ENCODE assay signal across 8 mouse cellular contexts in the genomic region with DNA sequence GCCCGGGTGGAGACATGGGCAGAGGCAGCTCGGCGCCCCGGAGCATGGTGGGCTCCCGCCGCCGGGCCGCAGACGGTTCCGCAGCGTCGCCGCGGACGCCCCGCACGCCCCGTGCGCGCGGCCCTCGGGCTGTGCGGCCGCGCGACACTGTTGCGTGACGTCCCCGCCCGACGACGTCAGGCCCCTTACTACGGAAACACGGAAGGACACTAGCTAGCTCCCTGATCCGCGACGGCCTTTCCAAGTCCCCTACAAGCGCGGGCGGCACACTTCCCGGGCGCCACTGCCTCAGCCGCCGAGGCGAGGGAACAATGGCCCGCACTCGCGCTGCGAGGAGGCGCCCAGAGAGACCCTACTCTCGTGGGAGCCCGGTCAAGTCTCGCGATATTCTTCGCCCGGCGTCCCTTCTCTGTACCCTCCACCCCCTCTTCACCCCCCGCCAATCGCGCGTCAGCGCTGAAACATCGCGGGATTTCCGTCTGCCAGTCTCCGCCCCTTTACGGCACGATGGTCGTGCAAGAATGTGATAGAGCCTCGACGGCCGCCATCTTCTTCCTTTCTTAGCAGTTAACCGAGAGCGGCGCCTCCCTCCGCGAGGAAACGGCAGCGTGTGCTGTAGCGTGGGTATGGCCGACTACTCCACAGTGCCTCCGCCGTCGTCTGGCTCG. TPM values are rescaled to one million over a fixed set of nuclear protein-coding genes. Genes with fewer than 3 reads are reported as not detected.
DNase-seq lines count a peak whose midpoint lies in the region; ATAC-seq and TF ChIP-seq lines count a peak whose summit lies in the region.

A gene (minus strand): TSS at position 336 of the 668 bp plus-strand sequence.
A gene (plus strand): TSS at position 456 of the 668 bp plus-strand sequence.

- H3K36me3 ChIP-seq in embryonic facial prominence, embryonic 13.5 days, result no peaks in the 10 kb centered on the region
- peaks cover 18% of the 10 kb centered on the region for H3K36me3 ChIP-seq in heart, adult 2 months (ENCODE audit: control insufficient read depth, insufficient read depth, low read length)
- peaks cover 7% of the 10 kb centered on the region; the same call in 1 of the 2 replicates for H3K36me3 ChIP-seq in limb, embryonic 13.5 days
- peaks cover 3% of the 10 kb centered on the region; the same call in 1 of the 2 replicates for H3K36me3 ChIP-seq in midbrain, embryonic 16.5 days (ENCODE audit: control insufficient read depth, insufficient read depth, low read length)

- TF ChIP-seq CTCF in heart, adult 2 months (IDR thresholded peaks at IDR 0.05), result peak; percentile 4; the same call in 1 of the 2 replicates

- H3K4me2 ChIP-seq in embryonic facial prominence, embryonic 13.5 days, result peak within 1 kb of the TSS; percentile 89
- peak within 1 kb of the TSS; percentile 94 for H3K4me2 ChIP-seq in limb, embryonic 13.5 days (replicated peaks)
- H3K4me2 ChIP-seq in midbrain, embryonic 16.5 days (ENCODE audit: low read length), result peak within 1 kb of the TSS; percentile 74

- ATAC-seq in embryonic facial prominence, embryonic 13.5 days (ENCODE audit: insufficient number of reproducible peaks, insufficient read depth, low FRiP score, low TSS enrichment, low read depth), result peak; percentile 97
- ATAC-seq in limb, embryonic 13.5 days (ENCODE audit: low FRiP score, low read depth), result peak; percentile 96
- peak; percentile 97 for ATAC-seq in midbrain, embryonic 16.5 days

- under 1% methylated on average over 85 of the region's 85 CpGs for WGBS in embryonic facial prominence, embryonic 13.5 days
- WGBS in heart, adult 2 months, result under 1% methylated on average over 85 of the region's 85 CpGs
- WGBS in limb, embryonic 13.5 days, result under 1% methylated on average over 84 of the region's 85 CpGs
- WGBS in midbrain, embryonic 16.5 days, result under 1% methylated on average over 85 of the region's 85 CpGs

- H3K27ac ChIP-seq in embryonic facial prominence, embryonic 13.5 days, result peak within 1 kb of the TSS; percentile 99
- H3K27ac ChIP-seq in heart, adult 2 months, result peak within 1 kb of the TSS; percentile 94
- peak within 1 kb of the TSS; percentile 99 for H3K27ac ChIP-seq in limb, embryonic 13.5 days
- H3K27ac ChIP-seq in midbrain, embryonic 16.5 days (ENCODE audit: low read length), result peak within 1 kb of the TSS; percentile 99

- intact Hi-C loops in heart, adult 2 months (cut with DNase I), result loop anchor here (1.0 kb wide), 2 partner anchors 17 to 99 kb away; no protein-coding TSS in a partner anchor

- no peaks in the 10 kb centered on the region for H3K27me3 ChIP-seq in embryonic facial prominence, embryonic 13.5 days
- H3K27me3 ChIP-seq in heart, adult 2 months (ENCODE audit: control insufficient read depth, insufficient read depth, low read length), result no peaks in the 10 kb centered on the region
- no peaks in the 10 kb centered on the region for H3K27me3 ChIP-seq in limb, embryonic 13.5 days
- no peaks in the 10 kb centered on the region for H3K27me3 ChIP-seq in midbrain, embryonic 16.5 days (ENCODE audit: control insufficient read depth, insufficient read depth, low read depth, low read length)

- H3K9me3 ChIP-seq in embryonic facial prominence, embryonic 13.5 days, result no peaks in the 10 kb centered on the region
- no peaks in the 10 kb centered on the region for H3K9me3 ChIP-seq in limb, embryonic 13.5 days
- no peaks in the 10 kb centered on the region for H3K9me3 ChIP-seq in midbrain, embryonic 16.5 days (replicated peaks; ENCODE audit: control insufficient read depth, low read length, poor library complexity, severe bottlenecking)

- H3K4me1 ChIP-seq in embryonic facial prominence, embryonic 13.5 days, result peaks cover 26% of the 10 kb centered on the region
- H3K4me1 ChIP-seq in heart, adult 2 months (ENCODE audit: control insufficient read depth, insufficient read depth, low read length), result peaks cover 14% of the 10 kb centered on the region
- peaks cover 29% of the 10 kb centered on the region for H3K4me1 ChIP-seq in limb, embryonic 13.5 days
- peaks cover 27% of the 10 kb centered on the region for H3K4me1 ChIP-seq in midbrain, embryonic 16.5 days (ENCODE audit: control insufficient read depth, insufficient read depth, low read length)

- peak; percentile 97 for TF ChIP-seq POLR2A in heart, adult 2 months (IDR thresholded peaks at IDR 0.05; ENCODE audit: insufficient read depth, low read depth, low read length)

- DNase-seq in 3134 (ENCODE audit: extremely low read depth, insufficient read length, low spot score), result peak; percentile 99
- DNase-seq in adrenal gland, postnatal 36 days, result peak; percentile 100
- peak; percentile 99 to 100 for DNase-seq in heart, adult 2 months
- DNase-seq in kidney, adult 8-10 months, result peak; percentile 99
- DNase-seq in spleen, postnatal 10 days (ENCODE audit: low spot score in 2 of 2), result peak; percentile 100

- peak within 1 kb of the TSS; percentile 100 for H3K9ac ChIP-seq in embryonic facial prominence, embryonic 13.5 days
- H3K9ac ChIP-seq in heart, adult 2 months (ENCODE audit: low read depth, low read length), result peak within 1 kb of the TSS; percentile 98
- peak within 1 kb of the TSS; percentile 99 for H3K9ac ChIP-seq in limb, embryonic 13.5 days
- H3K9ac ChIP-seq in midbrain, embryonic 16.5 days (ENCODE audit: low read depth, low read length), result peak within 1 kb of the TSS; percentile 94

- peaks cover 10% of the 10 kb centered on the region for H3K79me2 ChIP-seq in heart, adult 2 months (replicated peaks; ENCODE audit: control insufficient read depth, insufficient read depth, low read length)

- H3K4me3 ChIP-seq in embryonic facial prominence, embryonic 13.5 days, result peak within 1 kb of the TSS; percentile 98
- H3K4me3 ChIP-seq in heart, adult 2 months, result peak within 1 kb of the TSS; percentile 87
- H3K4me3 ChIP-seq in limb, embryonic 13.5 days, result peak within 1 kb of the TSS; percentile 95
- peak within 1 kb of the TSS; percentile 79 for H3K4me3 ChIP-seq in midbrain, embryonic 16.5 days (ENCODE audit: low read depth, low read length)

- peak; percentile 7; the same call in 1 of the 2 replicates for TF ChIP-seq EP300 in heart, adult 2 months (IDR thresholded peaks at IDR 0.05; ENCODE audit: insufficient read depth, low read depth, low read length)

RNA-seq across cellular contexts. Expression of the first gene that starts in this region (rescaled TPM):
- 10 to 100 TPM; 43.4 to 58.1 TPM for total RNA-seq in adrenal gland, postnatal 36 days (2021)
- polyA plus RNA-seq in embryonic facial prominence, embryonic 13.5 days (2015; fragmentation: Nextera tagmentation; extraction: Ambion mirVana), result 27.9 and 31.7 TPM in 2 replicates
- total RNA-seq in heart, adult 2 months (2021), result 100 to 1,000 TPM in 1 of 2 experiments, 10 to 100 TPM in 1; 98.4 to 102 TPM
- 18.1 and 43.8 TPM in 2 replicates for polyA plus RNA-seq in heart, adult 2 months (2012; rRNA removed)
- 34.2 and 37.2 TPM in 2 replicates for polyA plus RNA-seq in limb, embryonic 13.5 days (2015; fragmentation: Nextera tagmentation; extraction: Ambion mirVana)
- 48.8 and 52.5 TPM in 2 replicates for polyA plus RNA-seq in midbrain, embryonic 16.5 days (2015; fragmentation: Nextera tagmentation; extraction: Ambion mirVana)

RNA-seq across cellular contexts. Expression of the second gene that starts in this region (rescaled TPM):
- total RNA-seq in adrenal gland, postnatal 36 days (2021), result 100 to 1,000 TPM; 117 to 140 TPM
- polyA plus RNA-seq in embryonic facial prominence, embryonic 13.5 days (2015; fragmentation: Nextera tagmentation; extraction: Ambion mirVana), result 336 and 338 TPM in 2 replicates
- total RNA-seq in heart, adult 2 months (2021), result 10 to 100 TPM; 54.2 to 58.0 TPM
- polyA plus RNA-seq in heart, adult 2 months (2012; rRNA removed), result 39.4 and 61.3 TPM in 2 replicates
- 325 and 338 TPM in 2 replicates for polyA plus RNA-seq in limb, embryonic 13.5 days (2015; fragmentation: Nextera tagmentation; extraction: Ambion mirVana)
- 191 and 239 TPM in 2 replicates for polyA plus RNA-seq in midbrain, embryonic 16.5 days (2015; fragmentation: Nextera tagmentation; extraction: Ambion mirVana)

Comparison
In these comparisons a context has a peak if more than half of its experiments do, and no peak if none do; other contexts are left out.
1. Peak in every context shown above with its lines: DNase-seq, ATAC-seq, H3K4me3 ChIP-seq and H3K27ac ChIP-seq.